Mouse (Mus musculus) heart, postnatal 25 days (tissue): ENCODE measurements around the gene Btd. TPM values are rescaled to one million over a fixed set of nuclear protein-coding genes. Genes with fewer than 3 reads are reported as not detected.
"Not testable (repeated sequence)": the region's sequence is repeated elsewhere in the genome, so short reads cannot be mapped to it uniquely, and the experiment has no call there.

Source experiments
- DNase-seq: peaks from one replicate; pipeline ENCODE4 v3.0.0; 2022; ENCODE audit warnings: low spot score
- intact Hi-C: fragments of 180-260 bp; cut with DNase I; formaldehyde crosslinking; loops from one replicate; pipeline ENCODE4 v1.15.1; 2025
- total RNA-seq, 2 experiments: library from RNA; stranded (reverse); gene quantifications; 2 replicates each; pipeline ENCODE4 v1.2.3; 2021

The Btd gene
- 10 to 100 TPM in 1 of 2 experiments, 1 to 10 TPM in 1; 9.1 to 10.4 TPM for total RNA-seq

GRCm38 (mm10) chr14:31640890-31641505, at the start of gene Btd, which contains the start of gene Hacl1:
Gene Btd (plus strand): TSS chr14:31641028.
Gene Hacl1 (minus strand): TSS chr14:31641286.
- intact Hi-C loops: no loop called here
- peak; percentile 85 for DNase-seq

DNA sequence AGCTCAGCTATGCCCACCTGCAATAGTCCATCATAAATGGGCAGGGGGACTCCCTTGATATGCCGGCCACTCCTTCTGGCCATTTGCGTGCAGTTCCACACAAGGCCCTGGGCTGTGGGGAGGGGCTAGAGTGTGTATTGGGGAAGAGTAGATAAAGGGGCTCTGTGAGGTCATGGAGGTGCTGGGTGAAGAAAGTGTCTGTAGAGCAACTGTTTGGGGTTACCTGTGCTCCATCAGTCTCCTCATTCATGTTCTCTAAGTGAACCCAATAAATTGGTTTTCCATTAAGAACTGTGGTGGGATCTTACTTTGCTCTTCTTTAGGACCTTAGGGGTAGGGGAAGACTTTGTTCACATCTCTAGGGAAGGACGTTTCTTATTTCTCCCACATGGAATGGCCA, 49.6 kb upstream of the Btd start, which contains the start of gene Colq:
Gene Colq, minus strand, starts transcription at position 101 of the 400 bp plus-strand sequence.
- no peak for DNase-seq
- intact Hi-C loops: no loop called here

GRCm38 (mm10) chr14:31593036-31593435, 47.8 kb upstream of the Btd start:
- no peak for DNase-seq
- intact Hi-C loops: no loop called here

DNA sequence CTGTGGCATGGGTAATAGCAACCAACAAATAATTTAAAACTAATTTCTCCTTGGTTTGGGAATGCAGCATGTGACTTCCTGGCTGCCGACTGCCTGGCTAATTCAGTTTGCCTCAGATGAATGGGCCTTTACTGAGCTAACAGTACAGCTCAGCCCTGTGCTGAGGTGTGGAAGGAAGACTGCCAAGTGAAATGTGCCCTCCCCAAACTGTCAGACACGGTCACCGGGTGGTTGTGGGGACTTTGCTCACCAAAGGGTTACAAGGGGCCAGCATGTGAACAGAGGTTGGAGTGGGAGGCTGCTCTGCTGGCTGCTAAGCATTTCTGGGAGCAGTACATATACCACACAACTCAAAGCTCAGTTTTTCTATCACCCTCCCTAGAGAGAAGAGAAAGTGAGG, 46.1 kb upstream of the Btd start:
- intact Hi-C loops: no loop called here
- DNase-seq: no peak

DNA sequence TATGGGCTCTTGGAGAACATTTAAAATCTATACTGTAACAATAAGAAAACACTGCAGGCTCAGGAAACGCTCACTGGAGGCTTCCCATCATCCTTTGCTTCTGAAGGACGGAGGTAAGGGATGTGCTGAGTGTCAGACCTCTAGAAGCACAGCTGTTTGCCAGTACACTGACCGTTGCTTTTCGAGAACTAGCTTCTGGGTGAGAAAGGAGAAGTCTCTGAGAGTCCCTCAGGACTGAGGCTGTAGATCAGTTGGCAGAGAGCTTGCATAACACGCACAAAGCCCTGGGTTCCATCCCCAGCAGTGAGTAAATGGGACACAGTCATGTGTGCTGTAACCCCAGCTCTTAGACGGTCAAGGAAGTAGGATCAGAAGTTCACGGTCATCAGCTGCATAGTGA, 44.4 kb upstream of the Btd start:
- DNase-seq: no peak
- intact Hi-C loops: no loop called here

GRCm38 (mm10) chr14:31597446-31597845, 43.4 kb upstream of the Btd start:
- no peak for DNase-seq
- intact Hi-C loops: no loop called here

DNA sequence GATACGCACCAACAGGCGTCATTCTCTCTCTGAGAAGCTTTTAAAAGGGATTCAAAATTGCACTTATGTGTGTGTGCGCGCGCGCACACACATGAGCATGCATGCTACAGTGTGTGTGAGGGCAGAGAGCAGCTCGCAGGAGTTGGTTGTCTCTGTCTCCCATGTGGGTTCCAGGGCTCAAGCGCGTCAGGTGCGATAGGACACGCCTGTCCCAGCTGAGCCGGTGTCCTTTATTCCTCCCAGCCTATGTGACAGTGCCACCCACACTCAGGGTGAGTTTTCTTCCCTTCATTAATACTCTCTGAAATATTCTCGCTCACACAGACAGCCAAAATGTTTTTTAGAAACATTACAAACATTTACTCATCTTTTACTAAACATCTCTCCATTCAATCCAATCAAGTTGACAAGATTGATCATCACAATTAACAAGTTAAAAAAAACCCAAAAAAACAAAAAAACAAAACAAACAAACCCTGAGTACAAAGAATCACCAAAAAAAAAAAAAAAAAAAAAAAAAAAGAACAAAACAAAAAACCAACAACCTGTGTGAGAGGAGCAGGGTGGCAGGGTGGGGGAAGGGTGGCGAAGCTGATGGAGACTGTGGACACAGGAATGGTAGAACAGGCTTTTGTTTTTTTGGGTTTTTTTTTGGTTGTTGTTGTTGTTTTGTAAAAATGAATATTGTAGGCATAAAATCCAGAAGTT, 38.8 kb upstream of the Btd start:
- intact Hi-C loops: loop anchor here (5.0 to 10.0 kb wide), 3 partner anchors 45 to 327 kb away; no protein-coding TSS in a partner anchor
- no peak for DNase-seq

DNA sequence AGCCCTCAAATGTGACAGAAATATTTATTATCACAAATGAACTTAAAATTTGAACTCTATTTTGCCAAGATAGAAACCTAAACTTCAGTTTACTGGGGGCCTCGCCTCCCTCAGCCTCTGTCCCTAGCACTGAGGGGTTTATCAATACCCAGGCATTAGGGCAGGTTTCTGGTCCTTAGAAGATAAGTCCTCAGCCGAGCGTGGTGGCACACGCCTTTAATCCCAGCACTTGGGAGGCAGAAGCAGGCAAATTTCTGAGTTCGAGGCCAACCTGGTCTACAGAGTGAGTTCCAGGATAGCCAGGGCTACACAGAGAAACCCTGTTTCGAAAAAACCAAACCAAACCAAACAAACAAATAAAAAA, 38.2 kb upstream of the Btd start:
- DNase-seq: not testable (repeated sequence)
- intact Hi-C loops: loop anchor here (5.0 to 10.0 kb wide), 3 partner anchors 45 to 328 kb away; no protein-coding TSS in a partner anchor

GRCm38 (mm10) chr14:31604916-31605315, 35.9 kb upstream of the Btd start:
- intact Hi-C loops: loop anchor here (1.0 to 10.0 kb wide), 4 partner anchors 48 to 330 kb away; no protein-coding TSS in a partner anchor
- DNase-seq: no peak

GRCm38 (mm10) chr14:31605514-31605913, 35.3 kb upstream of the Btd start:
- DNase-seq: no peak
- intact Hi-C loops: loop anchor here (1.0 to 10.0 kb wide), 3 partner anchors 86 to 331 kb away; no protein-coding TSS in a partner anchor

DNA sequence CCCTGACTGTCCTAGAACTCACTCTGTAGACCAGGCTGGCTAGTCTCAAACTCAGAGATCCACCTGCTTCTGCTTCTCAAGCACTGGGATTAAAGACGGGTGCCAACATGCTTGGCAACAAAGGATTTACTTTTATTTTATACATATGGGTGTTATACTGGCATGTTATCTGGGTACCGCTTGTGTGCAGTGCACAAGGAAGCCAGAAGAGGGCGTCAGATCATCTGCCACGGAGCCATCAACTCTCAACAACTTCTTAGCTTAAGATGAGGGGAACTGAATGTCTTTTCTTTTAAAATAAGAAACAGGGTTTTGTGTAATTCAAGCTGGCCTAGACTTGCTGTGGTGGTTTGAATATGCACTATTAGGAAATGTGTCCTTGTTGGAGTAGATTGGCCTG, 28.8 kb upstream of the Btd start:
- intact Hi-C loops: no loop called here
- no peak for DNase-seq

GRCm38 (mm10) chr14:31613671-31614070, 27.2 kb upstream of the Btd start:
- no peak for DNase-seq
- intact Hi-C loops: no loop called here

DNA sequence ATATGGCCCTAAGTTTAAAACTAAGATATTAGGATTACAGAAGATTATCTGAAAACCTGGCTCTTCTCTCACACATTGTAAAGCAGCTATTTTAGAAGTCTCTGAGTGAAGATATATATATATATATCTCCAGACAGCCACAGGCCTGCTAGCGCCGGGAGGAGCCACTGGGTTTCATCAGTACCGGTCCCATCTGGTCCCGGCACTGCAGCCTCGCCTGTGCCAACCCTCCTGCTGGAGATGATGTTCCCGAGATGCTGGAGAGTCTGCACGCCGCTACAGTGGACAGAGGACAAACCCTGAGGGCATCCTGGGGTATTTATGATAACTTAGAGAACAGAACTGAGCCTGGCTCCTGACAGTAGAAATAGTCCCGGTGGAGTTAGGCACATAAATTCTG, 23.6 kb upstream of the Btd start:
- intact Hi-C loops: no loop called here
- no peak for DNase-seq

DNA sequence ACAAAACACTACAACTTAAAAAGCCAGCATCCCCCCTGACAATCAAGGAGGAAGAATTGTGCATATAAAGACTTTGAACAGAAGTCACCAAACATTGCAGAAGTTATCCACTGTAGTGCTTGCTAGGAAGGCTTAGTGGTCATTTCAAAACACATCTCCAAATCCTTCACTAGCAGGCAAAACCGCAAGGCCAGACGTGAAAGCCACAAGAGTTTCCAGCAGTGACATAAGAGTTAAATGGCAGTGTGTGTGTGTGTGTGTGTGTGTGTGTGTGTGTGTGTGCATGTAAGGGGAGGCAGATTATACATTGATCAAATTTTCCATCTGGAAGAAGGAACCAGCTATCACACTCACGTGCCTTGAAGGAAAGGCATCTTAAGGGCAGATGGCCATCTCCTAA, 22.8 kb upstream of the Btd start:
- intact Hi-C loops: no loop called here
- DNase-seq: no peak

DNA sequence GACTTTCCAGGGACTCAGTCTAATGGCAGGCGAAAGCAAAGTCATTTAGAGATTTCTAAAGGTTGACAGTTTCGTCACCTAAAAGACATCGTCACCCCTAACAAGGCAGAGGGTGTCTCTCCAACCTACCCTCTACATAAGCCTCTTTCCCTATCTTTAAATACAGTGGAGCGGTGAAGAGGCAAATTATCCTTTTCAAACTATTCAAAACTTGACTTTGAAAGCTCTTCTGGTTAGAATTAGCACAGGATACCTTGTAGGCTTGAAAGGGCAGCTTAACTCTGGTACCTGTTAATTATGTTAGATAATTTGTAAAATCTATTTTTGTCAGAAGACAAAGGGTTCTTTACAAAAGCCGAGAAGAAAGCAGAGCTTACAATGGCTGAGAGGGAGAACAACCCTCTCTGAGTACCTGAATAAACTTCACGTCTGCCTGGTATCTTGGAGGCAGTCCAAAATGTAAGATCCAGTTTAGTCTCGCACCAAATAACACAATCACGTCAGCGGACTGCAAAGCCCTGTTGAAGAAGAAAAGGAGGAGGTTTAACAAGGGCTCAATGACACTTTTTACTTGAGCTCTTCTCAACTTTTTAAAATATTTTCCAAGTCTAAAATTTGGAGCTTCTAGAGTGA, 20.1 kb upstream of the Btd start:
- DNase-seq: no peak
- intact Hi-C loops: no loop called here

GRCm38 (mm10) chr14:31622748-31623147, 18.1 kb upstream of the Btd start:
- intact Hi-C loops: no loop called here

GRCm38 (mm10) chr14:31630677-31631076, 10.2 kb upstream of the Btd start:
- intact Hi-C loops: no loop called here
- DNase-seq: no peak

More at GRCm38 (mm10) chr14:31622748-31623147, 18.1 kb upstream of the Btd start:
- no peak for DNase-seq

DNA sequence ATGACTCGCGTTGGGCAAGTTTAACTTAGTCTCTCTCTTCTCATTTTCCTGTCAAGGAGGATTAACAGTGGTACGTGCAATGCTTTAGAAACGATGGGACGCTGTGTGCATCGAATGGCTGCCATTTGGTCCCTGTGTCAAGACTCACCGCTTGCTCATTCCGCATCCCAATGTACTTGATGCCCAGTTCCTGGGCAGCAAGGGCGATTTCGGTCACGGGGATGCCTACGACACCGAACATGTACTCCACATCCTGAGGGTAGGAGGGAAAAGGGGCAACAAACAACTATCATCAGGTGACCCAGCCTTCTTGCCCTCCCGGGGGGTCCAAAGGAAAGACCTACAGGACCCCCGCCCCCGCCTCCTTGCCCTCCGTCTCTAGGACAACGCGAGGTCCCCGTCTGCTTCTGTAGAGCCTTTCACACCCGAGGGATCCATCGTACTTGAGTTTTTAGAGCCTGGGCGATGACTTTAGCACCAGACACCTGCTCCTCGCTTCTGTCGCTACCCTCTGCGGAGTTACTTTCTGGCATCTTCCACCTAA, 410 bp upstream of the Btd start, which contains the start of gene Gm49387:
Gene Gm49387, minus strand, starts transcription at position 533 of the 544 bp plus-strand sequence.
- intact Hi-C loops: no loop called here
- no peak for DNase-seq

- intact Hi-C loops: no loop called here
- no peak for DNase-seq
These were observed 803 bp downstream of the Btd start for GRCm38 (mm10) chr14:31641506-31642155.
